Mouse (Mus musculus): ENCODE data around the gene Wdr82. TPM values are rescaled to one million over a fixed set of nuclear protein-coding genes. Genes with fewer than 3 reads are reported as not detected.

Wdr82 gene
- 10.7 and 11.5 TPM in 2 replicates for polyA plus RNA-seq (2015; fragmentation: Nextera tagmentation; extraction: Ambion mirVana)

GRCm38 (mm10) chr9:106170556-106171345, at the start of gene Wdr82:
Wdr82 (plus strand) TSS chr9:106170928.

DNA sequence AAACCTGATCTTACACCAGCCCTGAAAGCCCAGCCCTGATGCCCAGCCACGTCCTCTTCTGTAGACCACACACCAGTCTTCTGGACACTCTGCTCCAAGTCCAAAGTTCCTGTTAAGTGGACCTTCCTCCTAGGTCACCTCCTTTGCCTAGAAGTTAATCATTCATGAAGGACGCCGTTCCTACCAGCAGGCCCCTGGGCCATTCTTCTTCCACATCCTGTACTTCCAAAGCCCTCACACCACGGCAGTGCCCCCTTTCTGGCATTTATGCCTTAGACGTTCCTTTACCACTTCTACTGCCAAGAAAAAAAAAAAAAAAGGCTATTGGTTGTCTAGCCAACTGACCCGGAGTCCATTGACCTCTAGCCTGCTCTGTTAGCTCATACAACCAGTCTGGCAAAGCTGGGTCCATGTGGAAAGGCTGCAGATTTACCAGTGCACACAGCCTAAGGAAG, 12.7 kb upstream of the Wdr82 start, which contains the start of gene Glyctk:
Glyctk (minus strand) TSS at position 102 of the 455 bp plus-strand sequence.

GRCm38 (mm10) chr9:106199535-106200272, 29.0 kb downstream of the Wdr82 start, which contains the start of gene Ppm1m:
Ppm1m (minus strand) TSS chr9:106199746.

GRCm38 (mm10) chr9:106202819-106203636, 32.3 kb downstream of the Wdr82 start, which contains the start of gene Twf2:
Twf2 (plus strand) TSS chr9:106203108.

GRCm38 (mm10) chr9:106222261-106222851, 51.6 kb downstream of the Wdr82 start, which contains the start of gene Tlr9:
Tlr9 (plus strand) TSS chr9:106222598.

MicroRNAs encoded within 50 kb of the gene (microRNA counts, 519-probe panel; counts per million panel counts)
- microRNA mmu-let-7g = 5,628 counts per million, percentile 97 among the panel's probes with 10 or more counts

Small RNA genes within 50 kb of the gene (microRNA-seq; reads per million reads assigned to microRNA genes)
- gene Mir135a-1 (not detected), gene Mirlet7g (67,785 reads per million, percentile 99 among the genes with 10 or more reads in this experiment)

Other genes starting within 250 kb of the Wdr82 start
- gene Col6a5, start 210.3 kb upstream of the Wdr82 start, polyA plus RNA-seq (2015; fragmentation: Nextera tagmentation; extraction: Ambion mirVana) = 0.23 and 0.29 TPM in 2 replicates
- 0.36 and 0.76 TPM in 2 replicates for gene Col6a4, start 74.1 kb upstream of the Wdr82 start, polyA plus RNA-seq (2015; fragmentation: Nextera tagmentation; extraction: Ambion mirVana)
- gene Glyctk, start 12.8 kb upstream of the Wdr82 start, polyA plus RNA-seq (2015; fragmentation: Nextera tagmentation; extraction: Ambion mirVana) = 0.44 and 0.85 TPM in 2 replicates
- 26.4 and 28.0 TPM in 2 replicates for gene Ppm1m, start 28.8 kb downstream of the Wdr82 start, polyA plus RNA-seq (2015; fragmentation: Nextera tagmentation; extraction: Ambion mirVana)
- 25.3 and 29.8 TPM in 2 replicates for gene Twf2, start 32.2 kb downstream of the Wdr82 start, polyA plus RNA-seq (2015; fragmentation: Nextera tagmentation; extraction: Ambion mirVana)
- 0.08 and 0.11 TPM in 2 replicates for gene Tlr9, start 51.7 kb downstream of the Wdr82 start, polyA plus RNA-seq (2015; fragmentation: Nextera tagmentation; extraction: Ambion mirVana)
- gene Alas1, start 77.7 kb downstream of the Wdr82 start, polyA plus RNA-seq (2015; fragmentation: Nextera tagmentation; extraction: Ambion mirVana) = 94.5 and 99.0 TPM in 2 replicates
- 7.2 and 7.5 TPM in 2 replicates for gene Poc1a, start 110.1 kb downstream of the Wdr82 start, polyA plus RNA-seq (2015; fragmentation: Nextera tagmentation; extraction: Ambion mirVana)
- gene Dusp7, start 197.7 kb downstream of the Wdr82 start, polyA plus RNA-seq (2015; fragmentation: Nextera tagmentation; extraction: Ambion mirVana) = 9.4 and 9.9 TPM in 2 replicates

All from urinary bladder, postnatal 0 days (tissue).